Comparison of ENCODE assay signal across 26 mouse cellular contexts in the genomic region with DNA sequence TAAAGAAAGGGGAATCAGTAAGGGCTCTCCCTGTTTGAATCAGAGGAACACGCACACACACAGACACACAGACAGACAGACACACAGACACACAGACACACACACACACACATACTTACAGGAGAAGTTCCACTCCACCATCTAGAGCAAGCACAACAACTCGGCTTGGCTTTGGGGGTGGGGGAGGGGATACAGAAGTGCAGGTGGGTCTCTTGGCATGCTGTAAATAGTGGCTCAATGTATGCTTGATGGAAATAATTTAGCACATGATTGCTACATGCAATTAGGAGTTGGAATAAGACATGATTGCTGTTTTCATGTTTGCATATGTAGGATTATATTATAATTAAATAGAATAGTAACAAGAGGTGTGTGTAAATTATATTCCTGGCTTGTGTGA.
"Had no signal": no experiment of that assay in that cellular context is flagged by ENCODE, and none has a peak within 500 bp of the region (broad histone marks: within the 10 kb centered on the region; RNA-seq: fewer than 3 reads in every experiment).

No protein-coding gene starts in this region.

- H3K4me1 ChIP-seq: hindbrain, embryonic 13.5 days; hindbrain, embryonic 15.5 days; limb, embryonic 15.5 days; liver, embryonic 12.5 days had no signal

- H3K9ac ChIP-seq: heart, embryonic 13.5 days; heart, embryonic 15.5 days; hindbrain, embryonic 13.5 days; hindbrain, embryonic 15.5 days; kidney, embryonic 15.5 days; limb, embryonic 13.5 days; limb, embryonic 15.5 days; liver, embryonic 12.5 days; liver, embryonic 14.5 days had no signal

- DNase-seq: gastrocnemius, postnatal 14 days; gastrocnemius, postnatal 36 days; heart, adult 2 months; heart, postnatal 14 days; heart, postnatal 36 days; kidney, adult 11 months; kidney, adult 2 months; kidney, adult 9 months; kidney, postnatal 14 days; kidney, postnatal 36 days; layer of hippocampus, adult 9-11 months; layer of hippocampus, postnatal 36 days; left cerebral cortex, postnatal 4 days had no signal

- H3K4me2 ChIP-seq: heart, embryonic 11.5 days; heart, embryonic 13.5 days; heart, embryonic 15.5 days; hindbrain, embryonic 13.5 days; hindbrain, embryonic 15.5 days; kidney, embryonic 15.5 days; limb, embryonic 13.5 days; limb, embryonic 15.5 days; liver, embryonic 12.5 days had no signal

- H3K36me3 ChIP-seq: heart, embryonic 13.5 days; heart, embryonic 15.5 days; hindbrain, embryonic 13.5 days; hindbrain, embryonic 15.5 days; kidney, embryonic 15.5 days; limb, embryonic 13.5 days; limb, embryonic 15.5 days; liver, embryonic 12.5 days had no signal

- H3K27me3 ChIP-seq: heart, embryonic 13.5 days; heart, embryonic 15.5 days; hindbrain, embryonic 13.5 days; hindbrain, embryonic 15.5 days; kidney, embryonic 15.5 days; limb, embryonic 13.5 days; limb, embryonic 15.5 days; liver, embryonic 12.5 days had no signal

- ATAC-seq: hindbrain, postnatal 0 days; intestine, embryonic 16.5 days; liver, embryonic 12.5 days had no signal

- H3K4me3 ChIP-seq: heart, adult 2 months; heart, embryonic 13.5 days; heart, embryonic 15.5 days; hindbrain, embryonic 13.5 days; hindbrain, embryonic 15.5 days; kidney, embryonic 15.5 days; limb, embryonic 13.5 days; limb, embryonic 15.5 days; liver, embryonic 12.5 days had no signal

- H3K27ac ChIP-seq: heart, adult 2 months; heart, embryonic 13.5 days; heart, embryonic 15.5 days; hindbrain, embryonic 13.5 days; hindbrain, embryonic 15.5 days; hindbrain, postnatal 0 days; kidney, postnatal 0 days; limb, embryonic 13.5 days; limb, embryonic 15.5 days; liver, embryonic 12.5 days; liver, embryonic 14.5 days had no signal

- H3K9me3 ChIP-seq: heart, embryonic 13.5 days; heart, embryonic 15.5 days; hindbrain, embryonic 13.5 days; hindbrain, embryonic 15.5 days; limb, embryonic 15.5 days; liver, embryonic 12.5 days had no signal
